Mouse (Mus musculus) cerebellum, adult 2 months (tissue): Measurements from ENCODE around the gene Smoc1.

Experiments used
- CTCF ChIP-seq: fragments of 200-500 bp; IDR thresholded peaks from 2 replicates; pipeline ENCODE4 v1.5.1; 2011; ENCODE audit warnings: low read depth, mild to moderate bottlenecking, control low read depth, low read length, moderate library complexity, borderline replicate concordance; ENCODE audit not compliant: insufficient read depth
- POLR2A ChIP-seq: fragments of 200-500 bp; IDR thresholded peaks from 2 replicates; pipeline ENCODE4 v1.6.1; 2011; ENCODE audit warnings: low read length, control low read depth, borderline replicate concordance; ENCODE audit not compliant: insufficient read depth

- TF ChIP-seq POLR2A = no peak
- peak; percentile 7; the same call in 1 of the 2 replicates for TF ChIP-seq CTCF
Observed at GRCm38 (mm10) chr12:80992540-80993122, 34.0 kb upstream of the Smoc1 start.
